Mouse (Mus musculus) right cerebral cortex, postnatal 25 days (tissue): ENCODE data around the gene Rcc1.
"Not testable (repeated sequence)": the region's sequence is repeated elsewhere in the genome, so short reads cannot be mapped to it uniquely, and the experiment has no call there.

ENCODE experiments used
- DNase-seq: peaks from one replicate; pipeline ENCODE4 v3.0.0; 2022

The Rcc1 gene

GRCm38 (mm10) chr4:132311209-132311608 is 42.2 kb downstream of the Rcc1 start:
- no peak for DNase-seq

GRCm38 (mm10) chr4:132309849-132310472 is 43.4 kb downstream of the Rcc1 start:
- no peak for DNase-seq

DNA sequence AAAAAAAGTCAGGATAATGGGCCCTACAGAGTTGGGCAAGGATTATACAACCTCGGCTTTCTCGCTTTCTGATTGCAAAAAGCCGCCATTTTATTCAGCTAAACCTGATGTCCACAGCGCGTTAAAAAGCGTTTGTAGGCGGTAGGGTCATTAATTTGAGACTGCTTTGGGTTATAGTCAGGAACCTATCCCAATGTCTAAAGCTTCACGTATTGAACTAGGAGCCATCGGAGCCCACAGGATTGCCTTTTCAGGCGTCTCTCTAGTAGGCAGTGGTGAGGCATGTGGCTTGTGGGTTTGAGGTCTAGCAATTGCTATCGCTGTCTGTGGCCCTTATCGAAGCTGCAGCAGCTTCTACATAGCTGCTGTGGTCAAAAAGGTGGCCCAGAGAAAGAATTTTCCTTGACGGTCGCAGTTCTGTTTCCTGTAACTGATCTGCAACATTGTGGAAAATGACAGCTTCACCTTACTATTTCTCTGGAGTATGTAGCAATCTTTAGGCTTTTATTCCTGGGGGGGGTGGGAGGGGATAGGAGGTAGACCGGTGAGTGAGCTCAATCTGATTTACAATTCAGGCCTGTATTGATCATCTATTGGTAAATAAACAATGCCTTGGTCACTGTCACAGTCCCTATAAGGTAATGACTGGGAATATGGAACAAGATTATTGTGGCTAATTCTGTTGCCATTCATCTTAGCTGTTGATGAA is 44.1 kb downstream of the Rcc1 start:
- DNase-seq = peak; percentile 31

DNA sequence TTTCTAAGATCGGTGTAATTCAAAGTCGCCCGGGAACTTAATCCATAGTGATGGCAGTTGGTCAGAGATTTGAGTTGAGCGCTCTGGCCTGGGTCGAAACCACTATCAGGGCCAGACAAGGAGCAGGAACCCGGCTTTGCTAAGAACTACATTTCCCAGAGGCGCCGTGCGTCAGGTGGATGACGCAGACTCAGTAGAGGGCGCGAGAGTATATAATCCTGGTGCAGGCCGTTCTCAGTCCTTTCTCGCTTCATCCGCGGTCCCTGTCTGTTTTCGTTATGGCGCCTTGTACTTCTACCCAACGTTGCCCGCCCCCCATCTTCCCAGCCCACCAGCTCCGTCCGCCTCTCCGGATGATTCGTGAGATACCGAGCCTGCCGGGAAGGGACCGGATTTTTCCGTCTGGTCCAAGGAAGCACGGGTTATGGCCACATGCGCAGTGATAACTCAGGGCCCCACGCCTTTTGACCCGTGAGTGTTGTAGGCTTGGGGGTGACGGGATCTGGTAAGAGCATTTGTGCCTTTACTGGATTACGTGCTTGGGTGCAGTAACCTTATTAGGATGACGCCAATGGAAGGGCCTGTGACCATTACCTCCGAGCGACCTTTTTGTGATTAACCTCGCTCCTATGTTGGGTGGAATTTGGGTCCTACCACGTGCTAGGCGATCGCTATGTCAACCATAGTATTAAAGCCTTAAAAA is 44.8 kb downstream of the Rcc1 start:
- DNase-seq = peak; percentile 90

- no peak for DNase-seq
These were observed 47.4 kb downstream of the Rcc1 start for GRCm38 (mm10) chr4:132306004-132306403.

DNA sequence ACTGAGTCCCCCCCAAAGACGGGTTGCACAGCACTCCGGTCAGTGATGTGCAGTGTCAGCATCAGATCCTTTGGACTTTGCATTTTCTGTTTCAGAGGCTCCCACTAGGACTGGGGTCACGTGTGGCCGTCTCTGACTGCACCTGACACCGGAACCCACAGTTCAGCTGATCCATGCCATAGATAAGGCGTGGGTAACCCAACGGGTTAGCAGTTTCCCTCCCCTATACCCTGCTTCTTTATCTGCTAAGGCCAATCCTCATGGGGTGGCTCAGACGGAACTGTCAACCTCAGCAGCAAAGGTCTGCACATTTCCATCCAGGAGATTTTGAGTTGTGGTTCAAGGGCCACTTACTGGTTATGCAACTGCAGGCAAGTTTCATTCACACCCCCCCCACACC is 48.1 kb downstream of the Rcc1 start:
- no peak for DNase-seq

DNA sequence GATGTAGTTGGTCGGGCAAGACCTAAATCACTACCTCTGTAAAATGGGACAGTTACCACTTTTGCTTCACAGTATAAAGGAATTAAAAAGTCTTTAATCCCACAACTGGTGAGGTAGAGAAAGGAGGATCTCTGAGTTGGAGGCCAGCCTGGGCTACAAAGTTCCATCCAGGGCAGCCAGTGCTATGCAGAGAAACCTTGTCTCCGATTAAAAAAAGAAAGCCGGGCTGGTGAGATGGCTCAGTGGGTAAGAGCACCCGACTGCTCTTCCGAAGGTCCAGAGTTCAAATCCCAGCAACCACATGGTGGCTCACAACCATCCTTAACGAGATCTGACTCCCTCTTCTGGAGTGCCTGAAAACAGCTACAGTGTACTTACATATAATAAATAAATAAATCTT is 49.9 kb downstream of the Rcc1 start:
- not testable (repeated sequence) for DNase-seq

DNA sequence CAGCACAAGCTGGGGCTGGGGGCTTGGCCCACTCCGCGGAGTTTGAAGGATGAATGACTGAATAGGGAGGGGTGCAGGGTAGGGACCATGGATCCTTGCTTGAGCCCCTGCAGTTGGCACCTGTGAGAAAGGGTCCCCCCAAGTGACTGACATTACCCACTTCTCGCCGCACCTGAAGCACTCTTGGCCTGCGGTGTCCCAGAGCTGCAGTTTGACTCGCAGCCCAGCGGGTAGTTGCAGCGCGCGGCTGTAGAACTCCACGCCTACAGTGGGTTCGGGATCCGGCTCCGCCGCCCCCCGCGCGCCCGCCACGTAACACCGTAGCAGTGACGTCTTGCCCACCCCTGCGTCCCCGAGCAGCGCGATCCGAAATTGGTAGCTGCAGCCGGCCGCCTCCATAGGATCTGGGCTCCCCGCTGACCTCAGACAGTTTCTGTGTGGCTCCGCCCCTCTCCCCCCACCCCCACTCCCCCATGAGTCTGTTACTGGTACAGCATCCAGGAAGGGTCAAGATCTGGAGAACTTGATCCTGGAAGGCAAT is 50.4 kb downstream of the Rcc1 start, which contains the start of gene Rab42:
Rab42 (minus strand) TSS at position 447 of the 541 bp plus-strand sequence.
- DNase-seq = peak; percentile 54

DNA sequence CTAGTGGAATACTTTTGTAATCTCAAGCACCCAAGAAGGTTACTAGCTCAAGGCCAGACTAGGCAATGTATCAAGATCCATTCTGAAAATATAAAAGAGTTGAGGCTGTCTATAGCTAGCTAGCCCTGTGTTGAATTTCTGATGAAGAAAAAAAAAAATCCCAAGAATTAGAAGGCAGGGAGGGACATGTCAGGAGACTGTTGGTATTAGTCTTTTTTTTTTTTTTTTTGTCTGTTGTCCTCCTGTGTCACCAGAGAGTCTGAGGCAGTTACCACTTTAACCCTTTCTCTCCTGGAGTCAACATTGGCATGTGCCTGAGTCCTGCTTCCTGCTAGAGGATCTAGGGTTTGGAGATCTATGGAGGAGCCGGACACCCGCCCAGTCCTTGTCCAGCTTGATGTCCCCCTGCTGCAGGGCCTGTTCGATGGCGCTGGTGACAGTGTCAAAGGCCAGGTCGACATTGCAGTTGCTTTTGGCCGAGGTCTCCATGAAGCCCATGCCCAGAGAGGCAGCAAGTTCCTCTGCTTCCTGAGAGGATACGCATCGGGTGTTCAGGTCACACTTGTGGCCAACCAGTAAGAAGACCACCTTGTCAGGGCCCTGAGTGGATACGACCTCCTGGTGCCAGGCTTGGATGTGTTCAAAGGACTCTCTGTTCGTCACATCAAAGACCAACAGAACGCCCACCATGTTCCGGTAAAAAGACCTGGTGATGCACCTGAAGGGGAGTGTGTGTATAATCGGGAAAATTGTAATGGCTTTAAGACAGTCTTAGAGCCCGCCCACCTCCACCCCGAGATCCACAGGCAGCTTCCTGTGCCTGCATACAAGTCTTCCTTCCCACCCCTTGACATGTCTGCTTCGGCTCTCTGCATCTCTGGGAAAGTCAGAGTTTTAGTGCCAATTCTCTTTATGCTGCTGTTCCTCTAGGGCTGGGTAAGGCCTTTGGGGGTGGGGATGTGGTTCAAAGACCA is 51.2 kb downstream of the Rcc1 start:
- DNase-seq = no peak

- DNase-seq = no peak
These were observed 51.9 kb downstream of the Rcc1 start for GRCm38 (mm10) chr4:132301486-132301885.

GRCm38 (mm10) chr4:132299849-132300248 is 53.6 kb downstream of the Rcc1 start:
- no peak for DNase-seq

- no peak for DNase-seq
These were observed 57.6 kb downstream of the Rcc1 start for GRCm38 (mm10) chr4:132295696-132296390.

DNA sequence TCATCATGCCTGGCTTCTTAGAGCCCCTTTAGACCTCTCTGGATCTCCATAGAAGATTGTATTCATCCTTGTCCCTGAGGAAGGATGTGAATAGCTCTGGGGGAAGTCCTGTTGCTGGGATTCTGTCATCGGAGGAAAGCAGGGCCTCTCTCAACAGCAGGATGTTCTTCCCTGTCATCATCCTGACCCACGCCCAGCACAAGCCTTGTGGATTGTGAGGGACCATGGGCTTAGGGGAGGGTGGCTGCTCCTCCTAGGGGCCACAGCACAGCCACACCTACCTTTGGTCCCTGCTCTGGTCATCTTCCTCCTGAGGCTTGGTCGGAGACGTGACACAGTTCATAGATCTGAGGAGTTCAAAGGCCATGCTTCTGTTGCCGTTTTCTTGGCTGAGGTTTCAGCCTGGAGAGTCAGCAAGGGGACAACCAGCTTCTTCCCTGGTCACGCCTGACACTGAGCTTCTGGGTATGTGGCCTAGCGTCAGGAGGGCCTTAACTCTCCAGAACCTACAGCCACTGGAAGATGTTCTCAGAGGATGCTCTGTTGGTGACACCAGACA is 59.6 kb downstream of the Rcc1 start:
- DNase-seq = no peak

DNA sequence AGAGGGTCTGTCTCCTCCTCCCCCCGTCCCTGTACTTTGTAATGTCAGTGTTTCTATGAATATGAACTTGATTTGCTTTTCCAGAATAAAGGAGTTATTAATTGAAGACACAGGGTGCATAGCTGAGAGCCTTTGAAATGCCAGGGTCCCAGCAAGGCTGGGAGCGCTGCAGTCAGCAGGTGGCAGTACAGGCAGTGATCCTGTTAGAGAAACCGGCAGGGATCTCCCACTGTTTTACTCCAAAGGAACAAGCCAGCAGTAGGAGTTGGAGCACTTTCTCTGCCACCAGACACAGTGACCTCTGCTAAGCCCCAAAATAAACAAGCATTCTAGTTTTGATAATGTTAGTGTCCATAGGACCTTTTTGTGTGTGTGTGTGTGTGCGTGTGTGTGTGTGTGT is 60.4 kb downstream of the Rcc1 start:
- no peak for DNase-seq

GRCm38 (mm10) chr4:132291624-132292335 is 61.6 kb downstream of the Rcc1 start:
- DNase-seq = no peak

DNA sequence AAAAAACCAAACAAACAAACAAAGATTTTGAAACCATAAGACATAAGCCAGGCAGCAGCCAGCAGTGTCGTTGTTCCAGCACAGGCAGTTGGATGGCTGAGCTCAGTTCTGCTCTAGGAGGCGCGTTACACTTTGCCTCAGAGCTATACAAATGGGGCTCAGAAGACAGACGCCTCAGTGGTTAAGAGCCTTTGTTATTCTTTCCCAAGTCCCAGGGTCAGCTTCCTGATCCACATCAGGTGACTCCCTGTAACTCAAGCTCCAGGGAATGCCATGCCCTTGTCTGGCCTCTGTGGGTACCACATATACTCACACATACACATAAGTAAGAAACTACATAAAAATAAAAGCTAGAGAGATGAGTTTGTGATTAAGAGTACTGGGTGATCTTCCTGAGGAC is 62.3 kb downstream of the Rcc1 start:
- no peak for DNase-seq

GRCm38 (mm10) chr4:132288840-132289239 is 64.6 kb downstream of the Rcc1 start:
- DNase-seq = not testable (repeated sequence)
